Mouse (Mus musculus) thymus, postnatal 4 days (tissue): ENCODE data around the gene Rprd2.

Experiments used
- DNase-seq: peaks from one replicate; pipeline ENCODE4 v3.0.0; 2021

Gene Rprd2

GRCm38 (mm10) chr3:95734092-95734702 is 84.5 kb downstream of the Rprd2 start:
- no peak for DNase-seq

GRCm38 (mm10) chr3:95732744-95733521 is 85.7 kb downstream of the Rprd2 start:
- DNase-seq, result no peak

GRCm38 (mm10) chr3:95732297-95732696 is 86.4 kb downstream of the Rprd2 start:
- DNase-seq, result no peak

GRCm38 (mm10) chr3:95731802-95732201 is 86.9 kb downstream of the Rprd2 start:
- no peak for DNase-seq

GRCm38 (mm10) chr3:95730431-95730830 is 88.2 kb downstream of the Rprd2 start:
- DNase-seq, result no peak

- no peak for DNase-seq
Observed at GRCm38 (mm10) chr3:95728906-95729305, 89.8 kb downstream of the Rprd2 start.

- no peak for DNase-seq
Observed at GRCm38 (mm10) chr3:95726696-95727358, 91.8 kb downstream of the Rprd2 start.

- no peak for DNase-seq
Observed at GRCm38 (mm10) chr3:95725863-95726262, 92.8 kb downstream of the Rprd2 start.

- no peak for DNase-seq
Observed at GRCm38 (mm10) chr3:95722386-95722785, 96.3 kb downstream of the Rprd2 start.

- DNase-seq, result no peak
Observed at GRCm38 (mm10) chr3:95718153-95718552, 100.5 kb downstream of the Rprd2 start.

- DNase-seq, result no peak
Observed at GRCm38 (mm10) chr3:95716075-95716474, 102.6 kb downstream of the Rprd2 start.
